Mouse (Mus musculus) lung, postnatal 0 days (tissue): Measurements from ENCODE around the gene Tspan9. TPM values are rescaled to one million over a fixed set of nuclear protein-coding genes. Genes with fewer than 3 reads are reported as not detected.

ENCODE experiments used
- ATAC-seq: fragments of 200-750 bp; cut with Nextera tagmentation; 2 replicates; pipeline ENCODE4 v1.8.0; 2017; ENCODE audit warnings: moderate library complexity
- DNase-seq: peaks from one replicate; pipeline ENCODE4 v3.0.0-alpha.2; 2016; ENCODE audit warnings: low spot score
- H3K27ac ChIP-seq: fragments of 300-500 bp; sonication (generic); 2 replicates; pipeline ENCODE4 v1.5.1; 2014; ENCODE audit warnings: antibody characterized with exemption, mild to moderate bottlenecking, low read length, mixed read lengths
- H3K27me3 ChIP-seq: fragments of 300-500 bp; sonication (generic); replicated peaks from 2 replicates; pipeline ENCODE4 v1.6.1; 2014; ENCODE audit warnings: low read length, mixed read lengths; ENCODE audit not compliant: insufficient read depth
- H3K36me3 ChIP-seq: fragments of 300-500 bp; sonication (generic); 2 replicates; pipeline ENCODE4 v1.6.1; 2014; ENCODE audit warnings: low read length, mixed read lengths; ENCODE audit not compliant: insufficient read depth
- H3K4me1 ChIP-seq: fragments of 300-500 bp; sonication (generic); 2 replicates; pipeline ENCODE4 v1.6.1; 2014; ENCODE audit warnings: antibody characterized with exemption, low read depth, low read length, mixed read lengths; ENCODE audit not compliant: insufficient read depth
- H3K4me2 ChIP-seq: fragments of 300-500 bp; sonication (generic); replicated peaks from 2 replicates; pipeline ENCODE4 v1.6.1; 2014; ENCODE audit warnings: low read depth, mild to moderate bottlenecking, low read length, moderate library complexity, mixed read lengths
- H3K4me3 ChIP-seq: fragments of 300-500 bp; sonication (generic); 2 replicates; pipeline ENCODE4 v1.5.1; 2014; ENCODE audit warnings: low read depth, low read length
- H3K9ac ChIP-seq: fragments of 300-500 bp; sonication (generic); replicated peaks from 2 replicates; pipeline ENCODE4 v1.6.1; 2014; ENCODE audit warnings: low read depth, mild to moderate bottlenecking
- H3K9me3 ChIP-seq: fragments of 300-500 bp; sonication (generic); 2 replicates; pipeline ENCODE4 v1.6.1; 2016; ENCODE audit warnings: low read length, mixed read lengths
- CTCF ChIP-seq: IDR thresholded peaks from 2 replicates; pipeline ENCODE4 v1.5.1; 2016; ENCODE audit warnings: antibody characterized with exemption, mild to moderate bottlenecking
- EP300 ChIP-seq: IDR thresholded peaks from 2 replicates; pipeline ENCODE4 v1.6.1; 2016; ENCODE audit warnings: antibody characterized with exemption, mild to moderate bottlenecking, control low read depth
- WGBS: fragments of 180-500 bp; shearing (Covaris S2); extraction: QIAGEN DNeasy Blood & Tissue Kit; methylation state at CpG from one replicate; pipeline ENCODE4 v1.1.7; 2014; 5-methylcytosine and 5-hydroxymethylcytosine counted together
- polyA plus RNA-seq: library from polyadenylated mRNA; unstranded; fragments of >200 nt; fragmentation: Nextera tagmentation; extraction: Ambion mirVana; gene quantifications from 2 replicates; pipeline ENCODE4 v1.2.1, GENCODE M21; 2015

Gene Tspan9
- polyA plus RNA-seq, 1 experiment from 2014 or later, result 136 TPM

GRCm38 (mm10) chr6:128122127-128122526, 21.3 kb downstream of the Tspan9 start:
- TF ChIP-seq CTCF, result no peak
- no peak for TF ChIP-seq EP300
- Histone ChIP-seq H3K4me3 (no peak overlapping the region), H3K27me3 (no peaks in the 10 kb centered on the region), H3K27ac (peak overlapping the region; percentile 62), H3K9me3 (no peaks in the 10 kb centered on the region), H3K4me2 (no peak overlapping the region), H3K4me1 (peaks cover 48% of the 10 kb centered on the region), H3K36me3 (no peaks in the 10 kb centered on the region), H3K9ac (no peak overlapping the region)
- WGBS, result 21% methylated on average over 5 of the region's 5 CpGs
- ATAC-seq, result no peak
- DNase-seq, result no peak

DNA sequence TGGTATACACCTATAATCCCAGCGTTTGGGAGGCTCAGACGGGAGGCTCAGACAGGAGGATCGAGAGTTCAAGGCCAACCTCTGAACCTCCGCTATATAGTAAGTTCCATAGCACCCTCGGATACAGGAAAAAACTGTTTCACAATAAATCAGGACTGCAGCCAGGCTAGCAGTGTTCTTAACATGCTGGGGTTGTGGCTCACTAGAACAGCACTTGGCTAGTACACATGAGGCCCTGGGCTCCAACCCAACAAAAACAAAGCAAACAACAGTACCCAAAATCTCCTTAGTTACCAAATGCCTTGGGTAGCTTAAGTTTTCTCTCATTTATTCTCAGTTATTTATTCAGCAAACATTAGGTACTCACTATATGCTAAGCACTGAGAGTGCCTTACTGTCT, 21.7 kb downstream of the Tspan9 start:
- Histone ChIP-seq H3K4me2 (no peak overlapping the region), H3K9ac (no peak overlapping the region), H3K27ac (peak overlapping the region; percentile 62), H3K4me1 (peaks cover 52% of the 10 kb centered on the region), H3K9me3 (no peaks in the 10 kb centered on the region), H3K27me3 (no peaks in the 10 kb centered on the region), H3K4me3 (no peak overlapping the region), H3K36me3 (no peaks in the 10 kb centered on the region)
- DNase-seq (peak; percentile 58), ATAC-seq (no peak)
- no peak for TF ChIP-seq EP300
- no peak for TF ChIP-seq CTCF
- 64% methylated on average over 5 of the region's 5 CpGs for WGBS

GRCm38 (mm10) chr6:128120806-128121205, 22.6 kb downstream of the Tspan9 start:
- TF ChIP-seq CTCF (no peak), EP300 (no peak)
- Histone ChIP-seq H3K4me1 (peaks cover 55% of the 10 kb centered on the region), H3K4me3 (no peak overlapping the region), H3K27ac (no peak overlapping the region), H3K9ac (no peak overlapping the region), H3K27me3 (no peaks in the 10 kb centered on the region), H3K36me3 (no peaks in the 10 kb centered on the region), H3K9me3 (no peaks in the 10 kb centered on the region), H3K4me2 (no peak overlapping the region)
- DNase-seq, result no peak
- ATAC-seq, result no peak
- WGBS, result 74% methylated on average over 11 of the region's 12 CpGs

GRCm38 (mm10) chr6:128118670-128119230, 24.6 kb downstream of the Tspan9 start:
- DNase-seq (no peak), ATAC-seq (no peak)
- H3K27me3 ChIP-seq, result no peaks in the 10 kb centered on the region
- H3K4me3 ChIP-seq, result no peak overlapping the region
- TF ChIP-seq EP300 (no peak), CTCF (no peak)
- no peak overlapping the region for H3K4me2 ChIP-seq
- H3K4me1 ChIP-seq, result peaks cover 43% of the 10 kb centered on the region
- H3K9me3 ChIP-seq, result no peaks in the 10 kb centered on the region
- H3K27ac ChIP-seq, result no peak overlapping the region
- H3K36me3 ChIP-seq, result no peaks in the 10 kb centered on the region
- WGBS, result 92% methylated on average over 7 of the region's 7 CpGs
- no peak overlapping the region for H3K9ac ChIP-seq

DNA sequence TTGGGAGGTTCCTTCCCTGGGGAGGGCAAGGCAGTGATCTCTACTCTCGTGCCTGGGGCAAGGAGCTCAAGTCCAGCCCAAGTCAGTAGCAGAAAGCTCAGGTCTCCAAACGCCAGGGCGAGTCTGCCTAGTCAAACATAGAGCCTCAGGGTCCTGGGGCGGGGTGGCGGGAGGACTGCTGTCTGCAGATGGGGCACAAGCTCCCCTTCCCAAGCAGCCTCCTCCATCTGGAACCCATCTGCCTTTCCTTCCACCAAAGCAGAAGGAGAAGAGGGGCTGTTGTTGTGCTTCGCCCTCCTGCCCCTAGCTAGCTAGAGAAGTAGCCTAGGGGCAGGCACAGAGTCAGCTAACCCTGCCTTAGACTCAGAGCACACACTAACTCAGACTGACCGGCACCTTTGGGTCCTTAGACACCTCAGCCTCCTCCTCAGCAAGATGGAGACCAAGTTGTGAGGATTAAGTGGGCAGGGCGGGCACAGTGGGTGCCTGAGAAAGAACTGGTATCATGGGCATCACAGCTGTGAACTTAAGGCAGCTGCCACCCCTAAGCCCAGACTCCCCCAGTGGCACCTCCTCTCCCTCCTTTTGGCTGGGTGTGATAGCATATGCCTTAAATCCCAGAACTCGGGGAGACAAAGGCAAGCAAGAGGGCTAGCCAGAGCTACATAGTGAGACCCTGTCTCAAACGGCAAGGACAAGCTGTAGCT, 26.4 kb downstream of the Tspan9 start:
- no peaks in the 10 kb centered on the region for H3K36me3 ChIP-seq
- H3K4me1 ChIP-seq, result peaks cover 26% of the 10 kb centered on the region
- no peak overlapping the region for H3K9ac ChIP-seq
- WGBS, result 58% methylated on average over 10 of the region's 10 CpGs
- H3K9me3 ChIP-seq, result no peaks in the 10 kb centered on the region
- no peak overlapping the region for H3K4me3 ChIP-seq
- no peaks in the 10 kb centered on the region for H3K27me3 ChIP-seq
- no peak for DNase-seq
- TF ChIP-seq EP300 (no peak), CTCF (no peak)
- ATAC-seq, result no peak
- H3K4me2 ChIP-seq, result no peak overlapping the region
- peak overlapping the region; percentile 32; the same call in 1 of the 2 replicates for H3K27ac ChIP-seq

- Histone ChIP-seq H3K27me3 (no peaks in the 10 kb centered on the region), H3K4me2 (no peak overlapping the region), H3K9ac (no peak overlapping the region), H3K4me3 (no peak overlapping the region), H3K9me3 (no peaks in the 10 kb centered on the region), H3K36me3 (no peaks in the 10 kb centered on the region), H3K4me1 (peaks cover 24% of the 10 kb centered on the region), H3K27ac (0 out of 2 replicates have a peak overlapping the region, but pooled peaks have one; percentile 32)
- no peak for TF ChIP-seq EP300
- no peak for TF ChIP-seq CTCF
- DNase-seq (no peak), ATAC-seq (peak; percentile 64)
- 63% methylated on average over 2 of the region's 2 CpGs for WGBS
These were observed 27.1 kb downstream of the Tspan9 start for GRCm38 (mm10) chr6:128116344-128116743.
